Mouse (Mus musculus) liver, embryonic 11.5 days (tissue): ENCODE results near the gene Frmd8. TPM values are rescaled to one million over a fixed set of nuclear protein-coding genes. Genes with fewer than 3 reads are reported as not detected.

ENCODE experiments used
- ATAC-seq: fragments of 200-750 bp; cut with Nextera tagmentation; replicated peaks from 2 replicates; pipeline ENCODE4 v1.8.0; 2017; ENCODE audit warnings: moderate number of reproducible peaks, mild to moderate bottlenecking, moderate TSS enrichment, moderate library complexity; ENCODE audit not compliant: low FRiP score
- DNase-seq: peaks from one replicate; pipeline ENCODE4 v3.0.0-alpha.2; 2017; ENCODE audit warnings: low spot score
- H3K27ac ChIP-seq: fragments of 300-500 bp; sonication (generic); 2 replicates; pipeline ENCODE4 v1.5.1; 2014; ENCODE audit warnings: mild to moderate bottlenecking, low read depth, low read length, control low read depth
- H3K27me3 ChIP-seq: fragments of 300-500 bp; sonication (generic); replicated peaks from 2 replicates; pipeline ENCODE4 v1.6.1; 2014; ENCODE audit warnings: low read length, mixed read lengths; ENCODE audit not compliant: control insufficient read depth, insufficient read depth
- H3K36me3 ChIP-seq: fragments of 300-500 bp; sonication (generic); 2 replicates; pipeline ENCODE4 v1.6.1; 2014; ENCODE audit warnings: mild to moderate bottlenecking, low read length, moderate library complexity, mixed read lengths; ENCODE audit not compliant: control insufficient read depth, insufficient read depth
- H3K4me1 ChIP-seq: fragments of 300-500 bp; sonication (generic); replicated peaks from 2 replicates; pipeline ENCODE4 v1.6.1; 2014; ENCODE audit warnings: low read length, mixed read lengths; ENCODE audit not compliant: control insufficient read depth, insufficient read depth
- H3K4me2 ChIP-seq: fragments of 300-500 bp; sonication (generic); 2 replicates; pipeline ENCODE4 v1.6.1; 2014; ENCODE audit warnings: mild to moderate bottlenecking, control low read depth, moderate library complexity
- H3K4me3 ChIP-seq: fragments of 300-500 bp; sonication (generic); 2 replicates; pipeline ENCODE4 v1.5.1; 2014; ENCODE audit warnings: low read depth, low read length, control low read depth
- H3K9ac ChIP-seq: fragments of 300-500 bp; sonication (generic); 2 replicates; pipeline ENCODE4 v1.6.1; 2014; ENCODE audit warnings: low read depth, low read length, control low read depth
- H3K9me3 ChIP-seq: fragments of 300-500 bp; sonication (generic); 2 replicates; pipeline ENCODE4 v1.6.1; 2016; ENCODE audit warnings: low read length, inconsistent platforms, mixed read lengths; ENCODE audit not compliant: control insufficient read depth
- WGBS: fragments of 180-500 bp; shearing (Covaris S2); extraction: QIAGEN DNeasy Blood & Tissue Kit; methylation state at CpG from one replicate; pipeline ENCODE4 v1.1.7; 2014; 5-methylcytosine and 5-hydroxymethylcytosine counted together
- polyA plus RNA-seq: library from polyadenylated mRNA; unstranded; fragments of >200 nt; fragmentation: Nextera tagmentation; extraction: Ambion mirVana; gene quantifications from 2 replicates; pipeline ENCODE4 v1.2.1, GENCODE M21; 2014

The Frmd8 gene
- polyA plus RNA-seq, 1 experiment from 2014 or later: 26.8 TPM

DNA sequence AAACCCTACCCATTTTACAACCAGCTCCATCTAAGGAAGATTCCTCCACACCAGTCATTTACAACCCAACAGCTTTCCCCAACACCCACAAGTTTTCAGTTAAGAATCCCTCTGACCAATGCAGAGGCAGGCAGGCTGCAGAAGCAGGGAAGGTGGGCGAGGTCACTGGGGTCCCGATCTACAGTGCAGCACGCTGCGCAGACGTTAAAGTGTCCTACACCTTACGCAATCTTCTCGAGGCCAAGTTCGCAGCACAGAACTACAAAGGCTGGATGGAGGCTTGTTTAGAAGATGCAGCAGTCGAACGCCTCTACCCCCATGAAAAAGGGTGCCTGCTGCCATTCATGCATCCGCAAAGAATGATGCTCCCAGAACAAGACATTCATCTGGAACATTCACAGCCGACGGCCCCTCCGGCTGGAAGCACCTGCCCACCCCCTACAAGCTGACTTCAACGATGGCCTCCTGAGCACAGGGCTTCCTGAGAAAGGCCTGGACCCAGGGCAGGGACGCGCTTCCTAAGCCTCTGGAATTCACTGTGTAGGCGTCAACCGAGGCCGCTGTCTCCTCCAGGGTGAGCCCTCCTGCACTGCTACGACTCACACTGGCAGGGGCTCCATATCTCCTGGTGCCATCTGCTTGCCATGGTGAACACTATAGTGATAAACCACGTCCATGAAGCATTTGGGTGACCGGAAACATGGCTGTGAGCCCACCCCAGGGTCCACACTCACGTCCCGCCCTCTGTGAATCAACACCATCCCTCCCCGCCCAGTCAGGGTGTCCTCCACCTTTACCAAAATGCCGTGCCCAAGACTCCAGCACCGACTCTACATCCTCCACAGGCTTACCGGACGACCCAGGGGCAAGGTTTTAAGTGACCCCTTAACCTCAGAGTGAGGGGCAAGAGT is 31.0 kb downstream of the Frmd8 start:
- Histone ChIP-seq H3K4me3 (peak overlapping the region; percentile 46), H3K9ac (peak overlapping the region; percentile 65), H3K4me1 (peaks cover 72% of the 10 kb centered on the region), H3K27ac (peak overlapping the region; percentile 98), H3K9me3 (no peaks in the 10 kb centered on the region), H3K36me3 (no peaks in the 10 kb centered on the region), H3K27me3 (no peaks in the 10 kb centered on the region), H3K4me2 (peak overlapping the region; percentile 78)
- WGBS: 52% methylated on average over 30 of the region's 30 CpGs
- ATAC-seq: peak; percentile 27; the same call in 1 of the 2 replicates
- no peak for DNase-seq

DNA sequence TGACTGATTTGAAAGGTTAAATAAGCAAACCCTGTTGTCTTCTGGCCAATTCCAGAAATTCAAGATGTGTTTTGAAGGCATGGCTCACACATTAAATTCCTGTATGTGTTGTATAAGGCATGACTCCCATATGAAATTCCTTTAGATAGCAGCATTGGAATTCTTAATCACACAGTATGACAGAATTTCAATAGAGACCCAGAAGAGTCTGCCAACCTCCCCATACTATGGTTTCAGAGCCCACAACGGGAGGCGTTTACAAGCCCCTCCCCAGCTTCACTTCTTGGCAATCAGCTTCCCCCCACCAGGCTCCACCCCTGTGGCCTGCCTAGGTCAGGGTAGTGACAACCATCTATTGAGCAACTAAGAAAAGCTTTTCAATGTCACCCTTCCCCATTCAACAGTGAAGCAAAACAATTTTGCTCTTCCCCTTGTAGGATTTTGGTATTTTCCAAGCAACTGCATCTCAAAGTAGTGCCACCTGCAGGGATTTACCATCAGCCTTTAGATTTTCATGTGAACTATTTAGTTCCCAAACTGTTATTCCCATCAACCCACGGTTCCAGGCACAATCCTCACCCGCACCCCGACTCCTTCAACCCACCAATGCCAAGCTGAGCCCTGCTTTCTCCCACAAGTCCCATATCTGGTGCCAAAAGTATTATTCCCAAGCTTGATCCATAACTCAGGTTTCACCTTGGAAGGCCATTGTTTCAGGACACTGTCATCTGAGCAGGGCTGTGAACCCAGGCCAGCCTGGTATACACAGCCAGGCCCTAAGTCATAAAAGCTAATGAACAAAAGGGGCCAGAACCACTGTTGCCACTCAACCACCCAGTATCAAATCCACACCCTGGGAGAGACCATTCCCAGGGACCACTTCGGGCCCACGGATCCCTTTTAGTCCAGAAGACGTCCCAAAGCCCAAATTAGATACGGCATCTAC is 32.0 kb downstream of the Frmd8 start:
- H3K27ac ChIP-seq: peak overlapping the region; percentile 98
- ATAC-seq (no peak), DNase-seq (no peak)

DNA sequence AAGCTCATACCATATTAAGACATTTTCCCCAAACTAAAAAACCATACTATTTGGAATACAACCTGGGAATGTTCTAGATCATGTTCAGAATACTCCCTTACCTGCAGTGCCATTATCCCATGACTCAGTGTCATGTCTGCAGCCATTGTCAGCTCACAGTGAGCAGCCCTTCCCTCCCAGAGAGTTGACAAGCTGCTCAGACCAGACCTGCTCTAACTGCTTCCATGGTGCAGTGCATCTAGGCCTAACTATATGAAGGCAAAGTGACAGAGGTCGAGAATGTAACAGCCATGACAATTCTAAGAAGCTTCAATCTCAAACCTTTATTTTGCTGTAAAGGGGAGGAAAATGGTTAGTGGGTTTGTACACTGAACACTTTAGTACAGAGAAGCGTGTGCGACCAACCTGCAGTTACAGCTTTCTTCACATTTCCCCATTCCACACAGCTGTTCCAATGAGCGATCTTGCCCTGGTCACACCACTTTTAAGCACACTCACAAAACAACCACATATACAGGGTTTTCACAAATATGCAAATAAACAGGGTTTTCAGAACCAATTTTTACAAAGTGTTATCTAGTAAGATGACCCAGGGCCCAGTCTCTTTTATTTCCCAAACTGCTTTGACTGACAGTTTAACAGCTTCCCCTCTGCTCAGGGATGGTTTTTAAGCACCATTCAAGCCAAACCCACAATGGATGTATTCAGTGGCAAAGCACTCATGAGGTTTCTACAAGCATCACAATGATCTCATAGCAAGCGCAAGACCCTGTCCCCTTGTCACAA is 32.9 kb downstream of the Frmd8 start:
- Histone ChIP-seq H3K27me3 (no peaks in the 10 kb centered on the region), H3K4me3 (peak overlapping the region; percentile 46; the same call in 1 of the 2 replicates), H3K36me3 (no peaks in the 10 kb centered on the region), H3K9ac (peak overlapping the region; percentile 65), H3K27ac (peak overlapping the region; percentile 98), H3K4me1 (peaks cover 53% of the 10 kb centered on the region), H3K9me3 (no peaks in the 10 kb centered on the region), H3K4me2 (peak overlapping the region; percentile 78)
- no peak for DNase-seq
- no peak for ATAC-seq
- WGBS: 67% methylated on average over 5 of the region's 5 CpGs

More for the DNA sequence above, 32.0 kb downstream of the Frmd8 start:
- Histone ChIP-seq H3K9ac (peak overlapping the region; percentile 65), H3K36me3 (no peaks in the 10 kb centered on the region), H3K9me3 (no peaks in the 10 kb centered on the region), H3K4me2 (peak overlapping the region; percentile 78), H3K4me1 (peaks cover 62% of the 10 kb centered on the region), H3K27me3 (no peaks in the 10 kb centered on the region), H3K4me3 (peak overlapping the region; percentile 46)
- WGBS: 54% methylated on average over 9 of the region's 9 CpGs

DNA sequence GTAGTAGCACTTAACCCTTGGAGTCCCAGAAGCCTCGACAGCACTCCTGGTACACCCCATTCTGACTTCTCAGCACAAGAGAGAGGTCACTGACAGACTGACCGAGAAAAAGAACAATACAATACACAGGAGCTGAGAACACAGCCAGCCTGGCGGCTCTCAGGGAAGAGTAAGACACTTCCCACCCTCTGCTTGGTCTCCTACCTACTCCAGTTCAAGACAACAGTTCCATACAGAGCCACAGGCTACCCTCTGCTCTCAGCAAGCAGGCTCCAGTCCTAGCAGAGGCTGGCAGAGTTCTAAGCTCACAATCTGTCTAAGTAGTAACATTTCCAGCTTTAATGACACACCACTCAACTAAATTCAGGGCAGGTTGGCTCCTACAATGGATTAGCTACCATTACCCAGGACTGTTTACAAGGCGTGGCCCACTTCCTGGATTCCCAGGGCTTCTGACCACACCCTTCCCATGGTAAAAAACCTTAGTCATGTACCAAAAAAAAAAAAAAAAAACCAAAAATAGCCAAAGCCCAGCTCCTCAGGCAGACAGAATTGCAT is 33.6 kb downstream of the Frmd8 start:
- peak overlapping the region; percentile 98 for H3K27ac ChIP-seq
- no peaks in the 10 kb centered on the region for H3K36me3 ChIP-seq
- peak overlapping the region; percentile 78 for H3K4me2 ChIP-seq
- H3K9me3 ChIP-seq: no peaks in the 10 kb centered on the region
- H3K4me1 ChIP-seq: peaks cover 46% of the 10 kb centered on the region
- no peaks in the 10 kb centered on the region for H3K27me3 ChIP-seq
- H3K9ac ChIP-seq: peak overlapping the region; percentile 56
- no peak for ATAC-seq
- DNase-seq: no peak
- WGBS: 44% methylated on average over 4 of the region's 4 CpGs
- H3K4me3 ChIP-seq: 0 out of 2 replicates have a peak overlapping the region, but pooled peaks have one; percentile 3

DNA sequence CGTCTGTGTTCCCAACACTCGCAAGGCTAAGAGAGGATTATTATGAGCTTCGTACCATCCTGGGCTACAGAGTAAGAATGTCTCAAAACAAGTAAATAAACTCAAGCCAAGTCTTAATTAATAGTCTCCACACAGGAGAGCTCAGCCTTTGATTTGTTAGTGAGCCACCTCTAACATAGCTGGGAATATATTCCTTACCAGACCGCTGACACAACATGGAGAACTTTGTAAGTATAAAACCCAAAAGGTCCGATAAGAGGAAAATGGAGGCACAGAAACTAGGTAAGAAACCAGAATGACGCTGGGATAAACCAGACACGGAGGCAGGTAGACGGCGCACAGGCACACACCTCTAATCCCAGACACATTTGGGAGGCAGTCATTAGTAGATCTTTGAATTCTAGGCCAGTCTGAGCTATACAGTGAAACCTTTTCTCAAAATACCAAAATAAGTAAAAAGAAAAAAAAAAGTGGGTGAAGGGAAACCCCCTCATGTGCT is 34.1 kb downstream of the Frmd8 start:
- H3K27me3 ChIP-seq: no peaks in the 10 kb centered on the region
- H3K4me3 ChIP-seq: no peak overlapping the region
- H3K4me1 ChIP-seq: peaks cover 43% of the 10 kb centered on the region
- no peaks in the 10 kb centered on the region for H3K36me3 ChIP-seq
- no peaks in the 10 kb centered on the region for H3K9me3 ChIP-seq
- ATAC-seq (no peak), DNase-seq (no peak)
- H3K27ac ChIP-seq: peak overlapping the region; percentile 98
- no peak overlapping the region for H3K9ac ChIP-seq
- 87% methylated on average over 9 of the region's 9 CpGs for WGBS
- H3K4me2 ChIP-seq: peak overlapping the region; percentile 78

DNA sequence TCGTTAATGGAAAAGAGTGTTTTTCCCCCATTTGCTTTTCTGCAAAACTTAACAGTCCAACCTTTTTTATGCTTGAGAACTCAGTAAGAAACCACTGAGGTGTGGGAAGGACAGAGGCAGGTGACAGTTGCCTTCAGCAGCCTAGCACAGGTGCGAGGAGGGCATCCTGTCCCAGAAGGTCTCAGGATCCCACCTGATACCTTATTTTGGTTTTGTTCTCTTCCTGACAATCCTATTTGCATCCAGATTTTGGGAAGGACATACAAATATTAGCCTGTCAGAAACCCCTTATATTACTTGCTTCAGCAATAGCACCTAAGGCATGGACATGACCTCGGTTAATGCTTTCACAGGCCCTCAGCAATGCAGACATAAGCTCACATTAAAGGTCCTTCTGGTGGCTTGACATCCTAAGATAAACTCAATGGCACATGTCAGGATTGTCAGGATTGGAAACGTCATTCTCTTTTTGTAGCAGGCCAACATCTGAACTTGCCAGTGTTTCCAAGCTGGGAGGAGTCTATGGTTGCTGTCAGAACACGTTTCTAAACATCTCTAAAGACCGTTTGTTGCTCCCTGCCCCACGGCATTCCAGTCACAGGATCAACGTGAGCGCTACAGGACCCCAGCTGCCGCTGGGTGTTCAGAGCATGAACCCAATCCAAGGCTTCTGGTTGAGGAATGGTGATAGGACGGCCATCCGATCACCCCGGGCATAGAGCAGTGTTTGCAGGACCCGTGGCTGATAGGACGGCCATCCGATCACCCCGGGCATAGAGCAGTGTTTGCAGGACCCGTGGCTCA is 34.8 kb downstream of the Frmd8 start:
- no peaks in the 10 kb centered on the region for H3K36me3 ChIP-seq
- 78% methylated on average over 18 of the region's 18 CpGs for WGBS
- H3K4me2 ChIP-seq: no peak overlapping the region
- H3K4me1 ChIP-seq: peaks cover 44% of the 10 kb centered on the region
- no peaks in the 10 kb centered on the region for H3K9me3 ChIP-seq
- H3K27ac ChIP-seq: no peak overlapping the region
- ATAC-seq: no peak
- DNase-seq: no peak
- no peak overlapping the region for H3K9ac ChIP-seq
- no peak overlapping the region for H3K4me3 ChIP-seq
- H3K27me3 ChIP-seq: no peaks in the 10 kb centered on the region

DNA sequence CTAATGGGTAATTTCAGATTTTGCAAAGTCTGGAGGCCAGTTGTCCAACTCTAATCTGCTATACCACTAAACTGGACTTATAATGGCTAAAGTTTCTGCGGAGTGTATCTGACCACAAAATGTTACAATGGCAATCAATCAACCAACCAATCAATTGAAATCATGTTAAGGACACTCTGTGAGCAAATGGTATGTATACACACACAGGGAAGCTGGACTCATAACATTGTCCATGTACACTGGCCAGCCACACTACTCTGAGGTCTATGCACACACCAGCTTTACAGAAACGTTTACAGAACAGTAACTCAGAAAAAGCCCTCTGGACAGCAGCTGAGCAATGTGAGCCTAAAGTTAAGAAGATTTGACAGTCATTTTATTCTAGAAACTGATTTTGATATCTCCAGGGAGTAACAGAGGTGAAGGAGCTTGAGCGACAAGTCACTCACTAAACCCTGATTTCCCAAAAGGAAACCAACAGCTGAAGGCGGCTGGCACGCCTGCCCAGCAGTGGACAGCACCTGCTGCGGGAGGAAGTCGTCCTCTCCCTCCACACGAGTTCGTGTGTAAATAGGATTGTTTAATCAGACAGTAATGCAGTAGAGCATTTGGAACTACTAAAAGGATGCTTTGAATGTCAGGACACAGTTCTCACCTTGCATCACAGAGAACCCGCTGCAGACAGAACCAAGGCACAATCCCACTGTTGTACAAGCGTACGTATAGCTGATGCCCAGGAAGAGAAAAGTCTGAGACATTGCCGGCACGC is 35.6 kb downstream of the Frmd8 start:
- Histone ChIP-seq H3K9ac (no peak overlapping the region), H3K36me3 (0 out of 2 replicates have a peak, but pooled peaks cover 2% of the 10 kb centered on the region), H3K4me3 (no peak overlapping the region), H3K9me3 (no peaks in the 10 kb centered on the region), H3K4me2 (no peak overlapping the region), H3K4me1 (peaks cover 36% of the 10 kb centered on the region), H3K27ac (no peak overlapping the region), H3K27me3 (no peaks in the 10 kb centered on the region)
- 74% methylated on average over 14 of the region's 14 CpGs for WGBS
- no peak for ATAC-seq
- DNase-seq: no peak
